Mouse (Mus musculus): ENCODE measurements around the gene Tmem175.
"Not testable (repeated sequence)": the region's sequence is repeated elsewhere in the genome, so short reads cannot be mapped to it uniquely, and the experiment has no call there.

The Tmem175 gene

GRCm38 (mm10) chr5:108629634-108630483, at the start of gene Tmem175, which contains the start of gene Gak:
Gene Tmem175, plus strand, starts transcription at chr5:108629770.
Gene Gak, minus strand, starts transcription at chr5:108629755.
- in situ Hi-C loops (cut with MboI, MseI) = no loop called here

GRCm38 (mm10) chr5:108581361-108581891, 48.1 kb upstream of the Tmem175 start:
- in situ Hi-C loops (cut with MboI, MseI) = no loop called here

- in situ Hi-C loops (cut with MboI, MseI) = no loop called here
Observed at GRCm38 (mm10) chr5:108599923-108600322, 29.6 kb upstream of the Tmem175 start.

- in situ Hi-C loops (cut with MboI, MseI) = no loop called here
Observed at GRCm38 (mm10) chr5:108602537-108602936, 27.0 kb upstream of the Tmem175 start.

- in situ Hi-C loops (cut with MboI, MseI) = no loop called here
Observed at GRCm38 (mm10) chr5:108610426-108610825, 19.1 kb upstream of the Tmem175 start.

- in situ Hi-C loops (cut with MboI, MseI) = no loop called here
Observed at GRCm38 (mm10) chr5:108621870-108622269, 7.7 kb upstream of the Tmem175 start.

- in situ Hi-C loops (cut with MboI, MseI) = no loop called here
Observed at GRCm38 (mm10) chr5:108626050-108626660, 3.4 kb upstream of the Tmem175 start.

GRCm38 (mm10) chr5:108628891-108629633, 508 bp upstream of the Tmem175 start:
- in situ Hi-C loops (cut with MboI, MseI) = no loop called here

GRCm38 (mm10) chr5:108633676-108634075, 4.1 kb downstream of the Tmem175 start:
- in situ Hi-C loops (cut with MboI, MseI) = no loop called here

GRCm38 (mm10) chr5:108634088-108634487, 4.5 kb downstream of the Tmem175 start:
- in situ Hi-C loops (cut with MboI, MseI) = not testable (repeated sequence)

GRCm38 (mm10) chr5:108636172-108636571, 6.6 kb downstream of the Tmem175 start:
- in situ Hi-C loops (cut with MboI, MseI) = no loop called here

- in situ Hi-C loops (cut with MboI, MseI) = no loop called here
Observed at GRCm38 (mm10) chr5:108643674-108644073, 14.1 kb downstream of the Tmem175 start.

- in situ Hi-C loops (cut with MboI, MseI) = no loop called here
Observed at GRCm38 (mm10) chr5:108645651-108646342, 16.2 kb downstream of the Tmem175 start.

GRCm38 (mm10) chr5:108646343-108646660, 16.7 kb downstream of the Tmem175 start:
- in situ Hi-C loops (cut with MboI, MseI) = no loop called here

GRCm38 (mm10) chr5:108647311-108647710, 17.7 kb downstream of the Tmem175 start:
- in situ Hi-C loops (cut with MboI, MseI) = no loop called here

GRCm38 (mm10) chr5:108647820-108648465, 18.4 kb downstream of the Tmem175 start:
- in situ Hi-C loops (cut with MboI, MseI) = no loop called here

GRCm38 (mm10) chr5:108648937-108649576, 19.5 kb downstream of the Tmem175 start:
- in situ Hi-C loops (cut with MboI, MseI) = no loop called here

GRCm38 (mm10) chr5:108650341-108650740, 20.8 kb downstream of the Tmem175 start:
- in situ Hi-C loops (cut with MboI, MseI) = no loop called here

GRCm38 (mm10) chr5:108651136-108651720, 21.7 kb downstream of the Tmem175 start:
- in situ Hi-C loops (cut with MboI, MseI) = no loop called here

GRCm38 (mm10) chr5:108651823-108652222, 22.3 kb downstream of the Tmem175 start:
- in situ Hi-C loops (cut with MboI, MseI) = no loop called here
